Mouse (Mus musculus) olfactory bulb, adult 2 months (tissue): ENCODE measurements at regions not wholly inside any gene's neighbourhood (a gene's known extent, or its start where the extent isn't known, plus 50 kb on each side); places are given as distances from the start of the nearest gene placed in this dataset.

ENCODE experiments used
- CTCF ChIP-seq: fragments of 200-500 bp; IDR thresholded peaks from 2 replicates; pipeline ENCODE4 v1.5.1; 2012; ENCODE audit warnings: low read depth, mild to moderate bottlenecking, low read length, moderate library complexity; ENCODE audit not compliant: insufficient read depth
- POLR2A ChIP-seq: fragments of 200-500 bp; IDR thresholded peaks from 2 replicates; pipeline ENCODE4 v1.6.1; 2012; ENCODE audit warnings: mild to moderate bottlenecking, low read depth, low read length, moderate library complexity; ENCODE audit not compliant: insufficient read depth

DNA sequence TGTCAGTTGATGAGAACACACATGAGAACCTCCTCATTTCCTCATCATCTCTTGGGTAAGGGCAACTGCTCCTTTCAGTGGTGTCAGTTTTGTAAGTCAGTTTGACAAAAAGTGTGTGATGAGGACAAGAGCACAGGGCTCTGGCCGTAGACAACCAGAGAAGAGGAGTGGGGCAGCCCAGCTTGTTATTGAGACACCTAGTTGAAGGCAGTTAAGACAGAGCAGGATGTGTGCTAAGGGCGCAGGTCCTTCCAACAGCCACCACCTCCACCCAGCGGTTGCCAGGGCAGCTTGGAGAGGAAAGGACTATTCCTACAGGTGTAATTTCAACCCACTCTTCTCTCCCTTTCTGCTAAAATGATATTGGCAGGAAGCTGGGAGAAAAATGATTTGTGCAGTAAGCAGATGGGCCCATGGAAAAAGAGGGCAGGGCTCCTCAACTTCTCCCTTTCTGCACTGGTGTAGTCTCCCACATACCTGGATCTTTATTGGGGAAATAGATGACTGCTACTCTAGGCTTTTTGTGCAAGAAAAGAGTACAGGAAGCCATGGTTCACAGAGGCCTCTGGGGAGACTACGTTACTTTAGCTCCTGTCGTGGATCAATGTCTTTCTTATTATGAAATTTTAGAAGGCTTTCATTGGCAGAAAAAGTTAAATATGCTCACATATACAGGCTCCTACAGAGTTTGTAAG is 231.3 kb upstream of the Cited2 start:
- no peak for TF ChIP-seq CTCF
- TF ChIP-seq POLR2A = no peak
